Mouse (Mus musculus): ENCODE data around the gene Ankrd65. TPM values are rescaled to one million over a fixed set of nuclear protein-coding genes. Genes with fewer than 3 reads are reported as not detected.
A peak's percentile ranks its signal among the peaks of the same experiment; 100 is the strongest.
"Not testable (repeated sequence)": the region's sequence is repeated elsewhere in the genome, so short reads cannot be mapped to it uniquely, and the experiment has no call there.

Gene Ankrd65
- not detected in 2 replicates for polyA plus RNA-seq (2015; fragmentation: Nextera tagmentation; extraction: Ambion mirVana)

DNA sequence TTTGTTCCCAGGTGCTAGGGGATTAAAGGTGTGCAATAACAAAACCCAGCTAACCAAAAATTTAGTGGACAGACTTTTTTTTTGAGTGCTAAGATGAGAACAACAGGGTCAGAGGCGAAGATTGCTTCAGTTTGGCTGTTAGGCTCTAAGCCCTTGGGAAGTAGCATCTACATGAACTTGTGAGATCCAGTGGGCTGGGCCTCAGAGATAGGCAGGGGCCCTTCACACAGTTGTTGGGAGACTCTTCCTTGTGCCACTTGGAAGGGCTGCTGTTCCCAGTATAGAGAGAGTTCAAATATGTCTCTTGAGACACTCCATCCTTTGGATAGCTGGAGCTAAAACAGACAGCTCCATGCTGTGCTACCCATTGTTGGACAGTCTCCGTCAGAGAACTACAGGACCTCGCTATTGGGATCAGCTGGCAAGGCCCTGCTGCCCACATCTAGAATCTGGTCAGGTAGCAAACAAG is at the start of gene Ankrd65:
Gene Ankrd65 (plus strand): TSS at position 419 of the 469 bp plus-strand sequence.
- Histone ChIP-seq H3K27me3 (replicated peaks; ENCODE audit: control insufficient read depth, insufficient read depth, low read length) (no peaks in the 10 kb centered on the region), H3K4me3 (ENCODE audit: low read length) (no peak within 1 kb of the TSS), H3K36me3 (ENCODE audit: control insufficient read depth, insufficient read depth, low read length) (no peaks in the 10 kb centered on the region), H3K27ac (ENCODE audit: low read length) (no peak within 1 kb of the TSS), H3K9ac (ENCODE audit: low read depth, low read length) (0 out of 2 replicates have a peak within 1 kb of the TSS, but pooled peaks have one; percentile 29), H3K4me1 (ENCODE audit: control insufficient read depth, insufficient read depth, low read length) (0 out of 2 replicates have a peak, but pooled peaks cover 7% of the 10 kb centered on the region), H3K9me3 (ENCODE audit: control insufficient read depth, low read length) (no peaks in the 10 kb centered on the region), H3K4me2 (ENCODE audit: low read depth, low read length) (no peak within 1 kb of the TSS)
- ATAC-seq = no peak
- WGBS = 69% methylated on average over 3 of the region's 3 CpGs

GRCm38 (mm10) chr4:155740681-155741080 is 49.6 kb upstream of the Ankrd65 start:
- H3K4me2 ChIP-seq (ENCODE audit: low read depth, low read length); H3K27ac ChIP-seq (ENCODE audit: low read length); H3K4me3 ChIP-seq (ENCODE audit: low read length); H3K4me1 ChIP-seq (ENCODE audit: control insufficient read depth, insufficient read depth, low read length); H3K36me3 ChIP-seq (ENCODE audit: control insufficient read depth, insufficient read depth, low read length); H3K27me3 ChIP-seq (replicated peaks; ENCODE audit: control insufficient read depth, insufficient read depth, low read length); ATAC-seq; H3K9ac ChIP-seq (ENCODE audit: low read depth, low read length); H3K9me3 ChIP-seq (ENCODE audit: control insufficient read depth, low read length): not testable (repeated sequence)
- 90% methylated on average over 10 of the region's 10 CpGs for WGBS

DNA sequence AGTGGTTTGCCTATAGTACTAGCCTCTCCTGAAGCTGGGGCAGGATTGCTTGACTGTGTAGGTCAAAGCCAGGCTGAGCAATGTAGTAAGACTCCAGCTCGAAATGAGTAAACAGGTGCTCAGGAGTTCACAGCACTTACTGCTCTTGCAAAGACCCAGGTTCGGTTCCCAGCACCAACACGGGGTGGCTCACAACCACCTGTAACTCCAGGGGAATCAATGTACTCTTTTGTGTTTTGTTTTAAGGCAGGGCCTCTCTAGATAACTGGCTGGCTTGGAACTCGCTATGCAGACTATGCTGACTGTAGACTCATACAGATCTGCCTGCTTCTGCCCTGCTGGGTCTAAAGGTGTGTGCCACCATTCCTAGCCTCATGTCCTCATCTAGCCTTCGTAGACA is 47.6 kb upstream of the Ankrd65 start:
- Histone ChIP-seq H3K9ac (ENCODE audit: low read depth, low read length) (no peak overlapping the region), H3K27ac (ENCODE audit: low read length) (no peak overlapping the region), H3K4me2 (ENCODE audit: low read depth, low read length) (no peak overlapping the region), H3K4me3 (ENCODE audit: low read length) (no peak overlapping the region), H3K4me1 (ENCODE audit: control insufficient read depth, insufficient read depth, low read length) (no peaks in the 10 kb centered on the region), H3K27me3 (replicated peaks; ENCODE audit: control insufficient read depth, insufficient read depth, low read length) (no peaks in the 10 kb centered on the region), H3K36me3 (ENCODE audit: control insufficient read depth, insufficient read depth, low read length) (peaks cover 14% of the 10 kb centered on the region), H3K9me3 (ENCODE audit: control insufficient read depth, low read length) (no peaks in the 10 kb centered on the region)
- WGBS = 94% methylated on average over 5 of the region's 5 CpGs
- ATAC-seq = no peak

DNA sequence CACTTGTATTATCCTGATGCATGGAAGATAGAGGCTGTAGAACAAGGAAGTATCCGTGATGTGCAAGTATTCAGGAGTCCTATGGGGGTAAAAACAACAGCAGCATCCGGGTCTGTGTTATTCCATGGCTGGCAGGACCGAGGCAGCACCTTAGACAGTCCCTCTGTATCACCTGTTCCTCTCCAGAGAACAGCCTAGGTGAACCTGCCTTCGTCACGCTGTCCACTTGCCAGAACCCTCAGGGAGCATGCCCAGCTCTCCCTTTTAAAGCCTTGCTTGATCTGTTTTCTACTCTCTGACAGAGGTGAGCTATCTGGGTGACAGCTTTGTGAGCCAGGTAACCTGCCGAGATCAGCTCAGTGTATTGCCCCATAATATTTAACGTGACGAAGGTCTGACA is 45.8 kb upstream of the Ankrd65 start:
- Histone ChIP-seq H3K9ac (ENCODE audit: low read depth, low read length) (no peak overlapping the region), H3K4me1 (ENCODE audit: control insufficient read depth, insufficient read depth, low read length) (no peaks in the 10 kb centered on the region), H3K27me3 (replicated peaks; ENCODE audit: control insufficient read depth, insufficient read depth, low read length) (no peaks in the 10 kb centered on the region), H3K27ac (ENCODE audit: low read length) (no peak overlapping the region), H3K36me3 (ENCODE audit: control insufficient read depth, insufficient read depth, low read length) (peaks cover 26% of the 10 kb centered on the region), H3K4me2 (ENCODE audit: low read depth, low read length) (no peak overlapping the region), H3K9me3 (ENCODE audit: control insufficient read depth, low read length) (no peaks in the 10 kb centered on the region), H3K4me3 (ENCODE audit: low read length) (no peak overlapping the region)
- ATAC-seq = no peak
- WGBS = 90% methylated on average over 8 of the region's 8 CpGs

DNA sequence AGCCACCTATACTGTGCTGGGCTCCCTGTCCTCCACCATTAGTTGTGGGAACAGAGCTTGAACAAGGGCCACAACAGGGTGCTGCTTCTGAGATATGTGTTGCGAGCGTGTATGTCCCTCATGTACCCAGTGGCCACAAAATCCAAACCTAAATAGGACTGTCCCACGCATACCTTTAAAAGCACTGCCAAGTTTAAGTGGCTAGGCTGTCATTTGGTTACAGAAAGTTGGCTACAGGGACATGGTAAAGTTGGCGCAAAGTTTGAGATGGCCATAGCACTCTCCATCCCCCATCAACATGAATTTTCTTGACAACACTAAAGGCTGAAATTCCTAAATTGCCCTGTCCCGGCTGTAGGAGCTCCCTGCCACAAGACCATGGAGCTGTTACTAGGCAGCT is 45.1 kb upstream of the Ankrd65 start:
- Histone ChIP-seq H3K9ac (ENCODE audit: low read depth, low read length) (no peak overlapping the region), H3K27ac (ENCODE audit: low read length) (no peak overlapping the region), H3K9me3 (ENCODE audit: control insufficient read depth, low read length) (no peaks in the 10 kb centered on the region), H3K4me2 (ENCODE audit: low read depth, low read length) (no peak overlapping the region), H3K27me3 (replicated peaks; ENCODE audit: control insufficient read depth, insufficient read depth, low read length) (no peaks in the 10 kb centered on the region), H3K36me3 (ENCODE audit: control insufficient read depth, insufficient read depth, low read length) (peaks cover 32% of the 10 kb centered on the region), H3K4me3 (ENCODE audit: low read length) (no peak overlapping the region), H3K4me1 (ENCODE audit: control insufficient read depth, insufficient read depth, low read length) (no peaks in the 10 kb centered on the region)
- no peak for ATAC-seq
- 96% methylated on average over 5 of the region's 5 CpGs for WGBS

GRCm38 (mm10) chr4:155746036-155746548 is 44.1 kb upstream of the Ankrd65 start:
- Histone ChIP-seq H3K9me3 (ENCODE audit: control insufficient read depth, low read length) (no peaks in the 10 kb centered on the region), H3K36me3 (ENCODE audit: control insufficient read depth, insufficient read depth, low read length) (peaks cover 36% of the 10 kb centered on the region), H3K27ac (ENCODE audit: low read length) (no peak overlapping the region), H3K9ac (ENCODE audit: low read depth, low read length) (no peak overlapping the region), H3K4me2 (ENCODE audit: low read depth, low read length) (no peak overlapping the region), H3K4me1 (ENCODE audit: control insufficient read depth, insufficient read depth, low read length) (no peaks in the 10 kb centered on the region), H3K27me3 (replicated peaks; ENCODE audit: control insufficient read depth, insufficient read depth, low read length) (no peaks in the 10 kb centered on the region), H3K4me3 (ENCODE audit: low read length) (no peak overlapping the region)
- WGBS = 86% methylated on average over 8 of the region's 8 CpGs
- ATAC-seq = no peak

DNA sequence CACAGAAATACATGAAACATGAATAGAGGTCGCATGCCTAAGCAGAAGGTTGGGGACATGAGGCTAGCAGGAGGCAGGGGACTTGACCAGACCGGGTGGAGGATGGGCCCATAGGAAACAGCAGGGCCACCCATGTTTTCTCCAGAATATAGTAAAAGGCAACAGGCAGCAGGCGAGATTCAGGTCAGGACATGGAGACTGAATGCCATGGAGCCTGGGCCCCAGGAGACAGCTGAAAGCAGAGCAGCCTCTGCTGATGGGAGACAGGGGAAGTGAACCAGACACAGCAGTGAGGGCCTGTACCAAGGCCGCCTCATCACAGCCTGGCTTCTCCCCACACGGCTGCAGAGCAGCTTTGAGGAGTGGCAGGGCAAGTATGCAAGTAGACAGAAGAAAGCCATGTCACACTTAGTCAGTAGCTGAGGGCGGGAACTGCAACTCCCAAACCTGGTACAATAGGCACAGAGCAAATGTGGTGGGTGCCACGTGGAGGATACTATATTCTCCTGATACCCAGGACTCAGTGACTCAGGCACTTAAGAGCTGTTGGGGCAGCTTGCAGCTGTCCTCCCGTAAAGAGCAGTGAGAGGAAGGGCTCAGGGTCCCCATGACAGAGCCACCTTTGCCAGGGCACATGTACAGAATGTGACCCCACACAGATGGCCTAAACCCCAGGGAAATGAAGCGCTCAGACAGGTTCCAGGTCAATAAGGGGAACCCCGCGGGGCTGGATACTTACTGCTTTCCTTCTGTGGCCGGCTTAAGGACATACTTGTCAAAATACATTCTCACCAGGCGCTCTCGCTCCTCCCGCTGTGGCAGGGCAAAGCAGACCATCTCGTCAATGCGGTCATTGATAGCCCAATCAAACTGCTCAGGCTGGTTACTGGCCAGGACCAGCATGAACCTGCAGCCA is 43.4 kb upstream of the Ankrd65 start:
- no peaks in the 10 kb centered on the region for H3K9me3 ChIP-seq (ENCODE audit: control insufficient read depth, low read length)
- no peaks in the 10 kb centered on the region for H3K4me1 ChIP-seq (ENCODE audit: control insufficient read depth, insufficient read depth, low read length)
- WGBS = 90% methylated on average over 17 of the region's 17 CpGs
- H3K4me3 ChIP-seq (ENCODE audit: low read length) = no peak overlapping the region
- no peaks in the 10 kb centered on the region for H3K27me3 ChIP-seq (replicated peaks; ENCODE audit: control insufficient read depth, insufficient read depth, low read length)
- no peak for ATAC-seq
- no peak overlapping the region for H3K4me2 ChIP-seq (ENCODE audit: low read depth, low read length)
- H3K9ac ChIP-seq (ENCODE audit: low read depth, low read length) = no peak overlapping the region
- peaks cover 36% of the 10 kb centered on the region for H3K36me3 ChIP-seq (ENCODE audit: control insufficient read depth, insufficient read depth, low read length)
- H3K27ac ChIP-seq (ENCODE audit: low read length) = no peak overlapping the region

GRCm38 (mm10) chr4:155757011-155757410 is 33.2 kb upstream of the Ankrd65 start:
- H3K4me3 ChIP-seq (ENCODE audit: low read length) = no peak overlapping the region
- no peak overlapping the region for H3K9ac ChIP-seq (ENCODE audit: low read depth, low read length)
- WGBS = 90% methylated on average over 12 of the region's 12 CpGs
- H3K27me3 ChIP-seq (replicated peaks; ENCODE audit: control insufficient read depth, insufficient read depth, low read length) = no peaks in the 10 kb centered on the region
- peaks cover 9% of the 10 kb centered on the region for H3K4me1 ChIP-seq (ENCODE audit: control insufficient read depth, insufficient read depth, low read length)
- H3K9me3 ChIP-seq (ENCODE audit: control insufficient read depth, low read length) = no peaks in the 10 kb centered on the region
- no peak for ATAC-seq
- no peak overlapping the region for H3K4me2 ChIP-seq (ENCODE audit: low read depth, low read length)
- peaks cover 17% of the 10 kb centered on the region for H3K36me3 ChIP-seq (ENCODE audit: control insufficient read depth, insufficient read depth, low read length)
- no peak overlapping the region for H3K27ac ChIP-seq (ENCODE audit: low read length)

DNA sequence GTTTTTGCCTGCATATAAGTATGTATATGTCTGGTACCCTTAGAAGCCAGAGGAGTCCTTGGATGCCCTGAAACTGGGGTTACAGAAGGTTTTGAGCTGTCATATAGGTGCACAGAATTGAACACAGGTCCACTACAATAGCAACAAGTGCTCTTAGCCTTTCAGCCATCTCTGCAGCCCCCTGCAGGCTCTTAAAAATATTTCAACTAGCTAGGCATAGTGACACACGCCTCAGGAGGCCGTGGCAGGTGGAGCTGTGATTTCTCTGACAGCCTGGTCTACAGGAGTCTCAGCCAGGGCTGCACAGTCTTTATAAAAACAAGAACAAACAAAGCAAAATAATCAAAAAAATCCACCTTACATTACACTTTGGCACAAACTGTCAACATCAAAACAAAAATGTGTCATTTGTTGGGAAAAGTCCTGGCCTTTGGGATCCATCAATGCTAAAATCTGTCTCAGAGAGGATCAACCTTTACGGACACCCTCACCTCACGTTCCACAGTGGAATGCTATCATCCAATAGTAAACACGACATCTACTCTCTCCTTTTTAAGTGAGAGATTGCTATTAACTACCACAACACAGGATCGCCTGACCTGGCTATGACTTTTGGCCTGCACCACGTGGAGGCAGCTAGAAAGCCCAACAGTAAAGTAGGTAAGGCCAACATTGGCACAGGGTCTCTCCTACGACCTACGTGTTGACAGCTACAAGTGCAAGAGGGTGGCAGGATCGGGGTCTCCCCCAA is 30.2 kb upstream of the Ankrd65 start:
- H3K9me3 ChIP-seq (ENCODE audit: control insufficient read depth, low read length) = no peaks in the 10 kb centered on the region
- WGBS = 2% methylated on average over 10 of the region's 10 CpGs
- peaks cover 9% of the 10 kb centered on the region for H3K36me3 ChIP-seq (ENCODE audit: control insufficient read depth, insufficient read depth, low read length)
- peak overlapping the region; percentile 71 for H3K4me2 ChIP-seq (ENCODE audit: low read depth, low read length)
- H3K4me1 ChIP-seq (ENCODE audit: control insufficient read depth, insufficient read depth, low read length) = peaks cover 9% of the 10 kb centered on the region
- peak overlapping the region; percentile 83 for H3K9ac ChIP-seq (ENCODE audit: low read depth, low read length)
- peak overlapping the region; percentile 83 for H3K4me3 ChIP-seq (ENCODE audit: low read length)
- no peaks in the 10 kb centered on the region for H3K27me3 ChIP-seq (replicated peaks; ENCODE audit: control insufficient read depth, insufficient read depth, low read length)
- H3K27ac ChIP-seq (ENCODE audit: low read length) = peak overlapping the region; percentile 62
- ATAC-seq = peak; percentile 31

All from intestine, embryonic 16.5 days (tissue).